Mouse (Mus musculus): ENCODE measurements around the gene Eif4a1. TPM values are rescaled to one million over a fixed set of nuclear protein-coding genes. Genes with fewer than 3 reads are reported as not detected.

The Eif4a1 gene
- polyA plus RNA-seq, 1 experiment from 2014 or later, result 751 TPM

DNA sequence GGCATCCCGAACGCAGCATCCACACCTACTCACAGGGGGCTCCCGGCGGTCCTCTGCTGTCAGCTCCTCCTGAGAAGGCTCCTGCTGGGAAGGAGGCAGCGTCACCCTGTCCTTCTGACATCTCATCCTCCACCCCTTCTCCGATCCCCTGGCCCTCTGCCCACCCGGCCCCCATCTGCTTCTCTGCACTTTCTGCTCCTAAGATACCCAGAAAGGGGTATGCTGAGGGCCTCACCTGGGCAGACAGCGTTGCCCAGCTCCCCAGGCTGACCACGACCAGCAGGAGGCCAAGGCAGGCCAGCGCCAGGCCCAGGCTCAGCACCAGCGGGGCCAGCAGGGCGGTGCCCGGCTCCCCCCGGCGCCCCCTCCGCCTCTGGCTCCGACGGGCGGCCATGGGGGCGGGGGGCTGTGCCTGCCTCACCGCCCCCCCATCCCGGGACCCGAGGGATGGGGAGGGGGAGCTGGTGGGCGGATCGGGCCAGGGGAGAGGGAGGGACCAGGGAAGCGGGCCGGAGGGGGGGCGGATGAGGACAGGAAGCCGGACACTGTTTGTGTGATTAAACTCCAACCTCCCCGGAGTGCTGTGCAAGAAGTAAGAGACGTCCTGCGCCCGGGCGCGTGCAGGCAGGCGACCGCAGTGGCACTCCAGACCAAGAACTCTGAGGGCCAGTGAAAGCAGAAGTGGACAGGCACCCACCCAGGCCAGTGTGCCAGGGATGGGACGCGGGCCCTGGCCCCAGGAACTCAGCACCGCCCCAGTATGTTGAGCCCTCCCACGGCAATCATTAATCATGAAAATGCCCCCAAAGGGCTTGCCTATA lies 23.3 kb upstream of the Eif4a1 start, which contains the start of the genes Tnfsf12 and Tnfsfm13:
Gene Tnfsf12 (minus strand): TSS at position 489 of the 821 bp plus-strand sequence.
Gene Tnfsfm13 (minus strand): TSS at position 738 of the 821 bp plus-strand sequence.
- peaks cover 12% of the 10 kb centered on the region for H3K4me1 ChIP-seq
- no peak within 1 kb of the TSS for H3K27ac ChIP-seq
- 2% methylated on average over 39 of the region's 41 CpGs for WGBS
- H3K36me3 ChIP-seq (replicated peaks), result no peaks in the 10 kb centered on the region
- H3K4me3 ChIP-seq (replicated peaks), result peak within 1 kb of the TSS; percentile 44
- peak within 1 kb of the TSS; percentile 74 for H3K9ac ChIP-seq
- no peaks in the 10 kb centered on the region for H3K9me3 ChIP-seq
- peak; percentile 33; the same call in 1 of the 2 replicates for ATAC-seq (ENCODE audit: low FRiP score)
- H3K27me3 ChIP-seq, result 0 out of 2 replicates have a peak, but pooled peaks cover 7% of the 10 kb centered on the region
- peak within 1 kb of the TSS; percentile 79 for H3K4me2 ChIP-seq

DNA sequence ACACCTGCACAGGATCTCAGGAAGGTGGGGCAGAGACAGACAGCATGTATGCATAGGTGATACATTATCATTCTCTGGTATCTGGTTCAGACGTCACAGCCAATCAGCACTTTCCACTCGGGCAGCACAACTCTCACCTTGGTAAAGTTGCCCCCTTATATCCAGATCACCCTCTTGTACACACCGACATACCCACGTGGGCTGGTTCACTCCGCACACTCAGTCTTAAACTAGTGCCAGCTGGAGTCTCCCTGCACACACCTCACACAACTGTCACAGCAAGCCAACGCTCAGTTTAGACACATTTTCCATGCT lies 22.8 kb upstream of the Eif4a1 start:
- Histone ChIP-seq H3K4me3 (replicated peaks) (peak overlapping the region; percentile 44; the same call in 1 of the 2 replicates), H3K9me3 (no peaks in the 10 kb centered on the region), H3K27ac (no peak overlapping the region), H3K9ac (no peak overlapping the region), H3K27me3 (0 out of 2 replicates have a peak, but pooled peaks cover 7% of the 10 kb centered on the region), H3K4me1 (peaks cover 12% of the 10 kb centered on the region), H3K36me3 (replicated peaks) (no peaks in the 10 kb centered on the region), H3K4me2 (peak overlapping the region; percentile 79)
- 31% methylated on average over 6 of the region's 6 CpGs for WGBS
- ATAC-seq (ENCODE audit: low FRiP score), result no peak

DNA sequence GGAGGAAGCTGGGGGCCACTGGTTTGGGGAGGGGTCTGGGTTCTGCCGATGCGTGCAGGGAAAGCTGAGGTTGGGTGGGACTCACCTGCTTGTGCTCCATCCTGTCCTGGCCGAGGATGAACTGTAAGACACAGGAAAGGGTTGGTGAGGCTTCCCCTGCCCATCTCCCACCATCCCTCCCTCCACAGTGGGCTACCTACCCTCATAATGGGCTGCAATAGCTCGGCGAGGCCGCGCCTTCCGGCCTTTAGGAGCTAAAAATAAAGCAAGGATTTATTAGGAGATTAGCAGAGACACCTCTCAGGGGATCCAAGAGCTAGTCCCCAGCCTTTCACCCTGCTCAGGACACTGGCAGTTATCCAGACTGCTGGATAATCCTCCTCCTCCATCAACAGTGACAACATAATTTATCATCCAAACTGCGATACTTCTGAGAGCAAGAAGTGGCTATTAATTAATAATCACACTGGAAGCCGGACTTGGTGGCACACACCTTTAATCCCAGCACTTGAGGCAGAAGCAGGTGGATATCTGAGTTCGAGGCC lies 21.3 kb upstream of the Eif4a1 start:
- no peak for ATAC-seq (ENCODE audit: low FRiP score)
- no peak overlapping the region for H3K9ac ChIP-seq
- H3K27ac ChIP-seq, result no peak overlapping the region
- 0 out of 2 replicates have a peak, but pooled peaks cover 7% of the 10 kb centered on the region for H3K27me3 ChIP-seq
- peaks cover 12% of the 10 kb centered on the region for H3K4me1 ChIP-seq
- no peak overlapping the region for H3K4me2 ChIP-seq
- H3K9me3 ChIP-seq, result no peaks in the 10 kb centered on the region
- no peak overlapping the region for H3K4me3 ChIP-seq (replicated peaks)
- 62% methylated on average over 11 of the region's 11 CpGs for WGBS
- no peaks in the 10 kb centered on the region for H3K36me3 ChIP-seq (replicated peaks)

DNA sequence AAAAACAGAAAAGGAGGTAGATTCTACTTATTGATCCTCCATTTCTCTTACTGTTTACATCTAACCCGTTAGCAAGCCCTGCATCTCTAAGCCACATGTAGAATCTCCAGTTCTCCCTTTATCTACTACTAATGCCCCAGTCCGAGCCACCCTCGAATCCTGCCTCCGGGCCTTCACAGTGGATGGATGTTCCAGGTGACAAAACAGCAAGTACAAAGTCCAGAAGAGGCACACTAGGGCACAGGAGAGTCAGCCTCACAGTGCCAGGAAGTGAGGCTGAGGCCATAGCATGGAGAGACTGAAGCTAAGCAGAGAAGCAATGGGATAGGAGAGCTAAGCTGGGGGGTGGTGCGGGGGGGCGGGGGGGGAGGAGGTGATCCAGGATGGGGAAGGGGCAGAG lies 20.6 kb upstream of the Eif4a1 start:
- H3K4me3 ChIP-seq (replicated peaks), result no peak overlapping the region
- no peak overlapping the region for H3K4me2 ChIP-seq
- H3K4me1 ChIP-seq, result peaks cover 12% of the 10 kb centered on the region
- no peaks in the 10 kb centered on the region for H3K9me3 ChIP-seq
- 0 out of 2 replicates have a peak, but pooled peaks cover 7% of the 10 kb centered on the region for H3K27me3 ChIP-seq
- no peak for ATAC-seq (ENCODE audit: low FRiP score)
- H3K9ac ChIP-seq, result 0 out of 2 replicates have a peak overlapping the region, but pooled peaks have one; percentile 7
- H3K27ac ChIP-seq, result no peak overlapping the region
- WGBS, result 87% methylated on average over 6 of the region's 6 CpGs
- no peaks in the 10 kb centered on the region for H3K36me3 ChIP-seq (replicated peaks)

DNA sequence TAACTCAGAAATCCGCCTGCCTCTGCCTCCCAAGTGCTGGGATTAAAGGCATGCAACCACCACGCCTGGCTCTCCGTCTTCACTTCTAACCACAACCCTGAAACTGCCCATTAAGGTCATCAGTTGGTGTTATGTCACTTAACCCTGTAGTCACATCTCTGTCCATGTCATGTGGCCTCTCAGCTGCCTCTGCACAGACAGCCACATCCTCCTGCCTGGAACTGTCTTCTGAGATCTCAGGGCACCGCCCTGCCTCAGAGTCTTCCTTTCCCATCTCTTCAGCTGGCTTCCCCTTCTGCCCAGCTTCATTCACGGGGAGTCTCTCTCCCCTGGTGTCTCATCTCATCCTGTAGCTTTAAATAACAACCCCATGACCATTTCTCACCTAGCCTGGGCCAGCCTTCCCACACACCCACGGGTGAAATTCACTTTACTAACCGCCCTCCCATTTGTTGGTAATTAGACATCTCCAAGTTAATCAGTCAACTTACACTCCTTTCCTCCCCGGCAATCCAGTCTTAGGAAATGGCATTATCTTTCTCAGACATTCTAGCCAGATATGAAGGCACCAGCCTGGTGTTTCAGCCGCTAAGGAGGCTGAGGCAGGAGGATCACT lies 20.1 kb upstream of the Eif4a1 start:
- ATAC-seq (ENCODE audit: low FRiP score), result no peak
- Histone ChIP-seq H3K36me3 (replicated peaks) (no peaks in the 10 kb centered on the region), H3K4me2 (no peak overlapping the region), H3K4me3 (replicated peaks) (no peak overlapping the region), H3K4me1 (peaks cover 12% of the 10 kb centered on the region), H3K27me3 (0 out of 2 replicates have a peak, but pooled peaks cover 7% of the 10 kb centered on the region), H3K27ac (no peak overlapping the region), H3K9me3 (no peaks in the 10 kb centered on the region), H3K9ac (no peak overlapping the region)
- 83% methylated on average over 9 of the region's 9 CpGs for WGBS

DNA sequence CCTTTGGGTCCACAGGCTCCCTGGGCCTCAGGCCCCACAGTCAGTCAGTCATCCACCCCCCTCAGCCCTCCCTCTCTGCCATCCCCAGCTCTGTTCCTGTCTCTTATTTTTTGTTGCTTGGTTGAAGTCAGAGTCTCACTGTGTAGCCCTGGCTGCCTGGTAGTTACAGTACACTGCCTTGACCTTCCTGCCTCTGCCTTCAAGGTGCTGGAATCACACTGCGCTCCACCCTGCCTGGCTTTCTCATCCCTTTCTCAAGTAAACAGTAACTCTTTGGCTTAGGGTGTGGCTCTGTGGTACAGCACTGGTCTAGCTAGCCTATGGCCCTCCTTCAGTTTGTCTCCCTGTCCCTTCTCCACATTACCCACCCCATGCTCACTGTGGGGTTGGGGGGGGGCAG lies 17.7 kb upstream of the Eif4a1 start:
- no peaks in the 10 kb centered on the region for H3K9me3 ChIP-seq
- H3K36me3 ChIP-seq (replicated peaks), result no peaks in the 10 kb centered on the region
- H3K4me1 ChIP-seq, result peaks cover 3% of the 10 kb centered on the region
- peaks cover 15% of the 10 kb centered on the region; the same call in 1 of the 2 replicates for H3K27me3 ChIP-seq
- no peak for ATAC-seq (ENCODE audit: low FRiP score)
- no peak overlapping the region for H3K4me3 ChIP-seq (replicated peaks)
- no peak overlapping the region for H3K27ac ChIP-seq
- 89% methylated on average over 1 of the region's 1 CpGs for WGBS
- H3K9ac ChIP-seq, result no peak overlapping the region
- no peak overlapping the region for H3K4me2 ChIP-seq

DNA sequence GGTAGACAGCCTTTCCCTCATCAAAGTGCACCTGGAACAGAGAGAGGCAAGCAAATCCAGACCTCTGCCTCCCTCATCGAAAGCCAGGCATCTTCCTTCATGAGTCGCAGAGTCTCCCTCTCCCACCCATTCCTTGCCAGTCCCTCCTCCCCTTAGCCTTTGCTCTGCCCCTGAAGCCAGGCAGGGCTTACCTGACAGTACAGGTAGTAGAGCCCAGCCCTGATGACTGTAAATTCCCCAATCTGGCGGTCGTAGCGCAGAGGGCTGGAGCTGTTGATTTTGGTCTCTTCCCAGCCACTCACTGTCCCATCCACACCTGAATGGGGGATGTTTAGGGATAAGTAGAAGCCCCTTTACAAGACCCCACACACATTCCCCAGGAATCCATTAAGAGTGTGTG lies 14.8 kb upstream of the Eif4a1 start:
- Histone ChIP-seq H3K27ac (no peak overlapping the region), H3K27me3 (peaks cover 17% of the 10 kb centered on the region; the same call in 1 of the 2 replicates), H3K4me2 (no peak overlapping the region), H3K36me3 (replicated peaks) (no peaks in the 10 kb centered on the region), H3K9me3 (no peaks in the 10 kb centered on the region), H3K9ac (0 out of 2 replicates have a peak overlapping the region, but pooled peaks have one; percentile 25), H3K4me1 (peaks cover 16% of the 10 kb centered on the region), H3K4me3 (replicated peaks) (no peak overlapping the region)
- no peak for ATAC-seq (ENCODE audit: low FRiP score)
- 67% methylated on average over 5 of the region's 5 CpGs for WGBS

DNA sequence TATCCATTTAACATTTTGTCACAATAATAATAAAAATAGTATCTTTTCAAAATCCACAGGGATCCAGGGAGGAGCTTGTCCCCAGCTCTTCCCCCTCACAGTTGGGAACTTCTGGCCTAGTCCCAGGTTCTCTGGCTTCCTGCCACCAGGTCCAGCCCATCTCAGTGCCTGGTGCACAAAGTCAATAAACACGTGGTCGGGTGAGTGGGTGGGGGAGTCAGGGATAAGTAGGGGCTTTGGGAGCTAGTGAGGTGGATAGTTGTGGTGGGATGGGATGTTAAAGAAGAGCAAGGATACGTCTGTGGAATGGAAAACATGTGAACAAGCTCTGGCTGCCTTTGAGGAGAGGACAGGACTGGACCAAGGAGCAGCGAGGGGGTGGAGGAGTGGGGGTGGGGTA lies 14.2 kb upstream of the Eif4a1 start:
- Histone ChIP-seq H3K27me3 (peaks cover 17% of the 10 kb centered on the region; the same call in 1 of the 2 replicates), H3K9me3 (no peaks in the 10 kb centered on the region), H3K4me2 (no peak overlapping the region), H3K27ac (no peak overlapping the region), H3K4me3 (replicated peaks) (no peak overlapping the region), H3K9ac (0 out of 2 replicates have a peak overlapping the region, but pooled peaks have one; percentile 25), H3K36me3 (replicated peaks) (no peaks in the 10 kb centered on the region), H3K4me1 (peaks cover 16% of the 10 kb centered on the region)
- 15% methylated on average over 4 of the region's 4 CpGs for WGBS
- no peak for ATAC-seq (ENCODE audit: low FRiP score)

DNA sequence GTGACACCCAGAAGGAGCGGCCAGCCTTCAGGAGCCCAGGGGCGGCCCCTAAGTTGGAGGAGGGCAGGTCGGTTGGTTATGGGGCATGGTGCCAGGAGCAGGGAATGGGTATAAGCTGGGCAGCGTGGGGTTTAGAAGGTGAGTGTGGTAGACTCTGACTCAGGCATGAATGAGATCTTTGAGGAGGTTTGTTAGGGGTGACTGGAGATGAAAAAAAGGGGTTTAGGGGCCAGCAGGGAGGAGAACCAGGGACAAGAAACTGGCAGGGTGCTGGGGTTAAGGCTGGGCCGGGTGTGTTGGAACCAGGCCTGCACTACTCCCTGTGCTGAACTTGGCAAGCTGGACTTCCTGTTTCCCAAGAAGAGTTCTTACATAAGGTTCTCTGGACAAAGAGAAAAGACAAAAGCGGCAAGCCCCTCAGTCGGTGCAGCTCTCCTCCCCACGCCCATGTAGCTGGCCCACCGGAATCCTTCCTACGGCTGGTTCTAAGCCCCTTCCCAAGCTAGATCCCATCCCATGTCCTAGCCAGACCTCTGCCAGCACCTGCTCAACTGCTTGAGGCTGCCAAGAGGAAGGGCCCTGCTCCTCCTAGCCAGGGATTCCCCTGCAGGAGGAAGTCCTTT lies 13.4 kb upstream of the Eif4a1 start, which contains the start of gene Tnfsf13:
Gene Tnfsf13 (minus strand): TSS at position 259 of the 623 bp plus-strand sequence.
- Histone ChIP-seq H3K4me3 (replicated peaks) (no peak within 1 kb of the TSS), H3K27me3 (peaks cover 17% of the 10 kb centered on the region; the same call in 1 of the 2 replicates), H3K9me3 (no peaks in the 10 kb centered on the region), H3K4me1 (peaks cover 23% of the 10 kb centered on the region), H3K9ac (peak within 1 kb of the TSS; percentile 25; the same call in 1 of the 2 replicates), H3K27ac (no peak within 1 kb of the TSS), H3K4me2 (no peak within 1 kb of the TSS), H3K36me3 (replicated peaks) (no peaks in the 10 kb centered on the region)
- ATAC-seq (ENCODE audit: low FRiP score), result no peak
- 60% methylated on average over 10 of the region's 10 CpGs for WGBS

DNA sequence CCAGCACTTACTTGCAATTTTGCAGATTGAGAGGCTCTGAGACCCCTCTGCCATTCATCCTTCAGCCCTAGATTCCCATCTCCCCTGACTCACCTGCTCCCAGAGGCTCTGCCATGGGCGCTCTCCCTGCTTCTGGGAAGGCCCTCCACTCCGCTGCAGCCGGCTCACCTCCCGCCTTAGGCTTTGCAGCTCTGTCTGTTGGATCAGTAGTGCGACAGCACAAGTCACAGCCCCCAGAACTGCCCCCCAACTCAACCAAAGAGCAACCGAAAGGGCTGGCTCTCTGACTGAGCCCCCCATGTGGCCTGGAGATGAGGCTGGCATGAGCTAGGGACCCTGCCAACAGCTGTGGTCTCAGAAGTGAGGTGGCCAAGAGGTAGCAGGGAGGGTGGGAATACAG lies 12.7 kb upstream of the Eif4a1 start:
- H3K9me3 ChIP-seq, result no peaks in the 10 kb centered on the region
- H3K27me3 ChIP-seq, result peaks cover 17% of the 10 kb centered on the region; the same call in 1 of the 2 replicates
- no peak for ATAC-seq (ENCODE audit: low FRiP score)
- H3K4me3 ChIP-seq (replicated peaks), result no peak overlapping the region
- WGBS, result 87% methylated on average over 6 of the region's 6 CpGs
- no peak overlapping the region for H3K4me2 ChIP-seq
- H3K4me1 ChIP-seq, result peaks cover 30% of the 10 kb centered on the region
- no peak overlapping the region for H3K27ac ChIP-seq
- peak overlapping the region; percentile 2; the same call in 1 of the 2 replicates for H3K9ac ChIP-seq
- H3K36me3 ChIP-seq (replicated peaks), result peaks cover 6% of the 10 kb centered on the region

DNA sequence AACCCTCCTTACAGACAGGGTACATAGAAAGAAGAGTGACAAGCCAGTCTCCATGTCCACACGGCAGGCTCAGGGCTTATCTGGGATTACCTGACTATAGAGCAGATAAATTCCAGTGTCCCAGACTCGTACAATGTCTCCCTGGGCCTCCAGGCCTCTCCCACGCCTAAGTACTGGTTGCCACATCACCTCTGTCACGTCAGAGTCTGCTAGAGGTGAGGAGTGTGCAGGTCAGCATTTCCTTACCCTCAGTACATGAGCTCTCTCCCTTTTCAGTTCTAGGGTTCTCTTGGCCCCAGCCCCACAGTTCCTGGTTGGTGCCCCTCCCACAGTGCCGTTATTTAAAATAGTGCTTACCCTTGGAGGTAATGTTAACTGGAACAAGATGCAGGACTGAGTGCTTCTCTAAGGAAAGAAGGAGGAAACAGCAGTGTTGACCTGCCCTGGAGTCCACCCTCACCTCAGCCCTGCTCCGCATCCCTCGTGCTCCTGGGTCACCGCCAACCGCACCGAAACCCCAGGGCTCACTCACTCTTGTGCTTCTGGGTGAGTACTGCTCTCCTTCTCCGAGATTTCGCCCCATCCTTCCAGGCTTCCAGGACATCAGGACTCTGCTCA lies 12.0 kb upstream of the Eif4a1 start:
- Histone ChIP-seq H3K36me3 (replicated peaks) (peaks cover 12% of the 10 kb centered on the region), H3K4me3 (replicated peaks) (no peak overlapping the region), H3K4me1 (peaks cover 35% of the 10 kb centered on the region), H3K27ac (no peak overlapping the region), H3K4me2 (no peak overlapping the region), H3K27me3 (peaks cover 17% of the 10 kb centered on the region; the same call in 1 of the 2 replicates), H3K9me3 (no peaks in the 10 kb centered on the region), H3K9ac (0 out of 2 replicates have a peak overlapping the region, but pooled peaks have one; percentile 12)
- WGBS, result 82% methylated on average over 12 of the region's 12 CpGs
- ATAC-seq (ENCODE audit: low FRiP score), result no peak

Measured in forebrain, embryonic 12.5 days (tissue).